Mouse (Mus musculus) neural tube, embryonic 15.5 days (tissue): ENCODE data around the gene Ccdc174. TPM values are rescaled to one million over a fixed set of nuclear protein-coding genes. Genes with fewer than 3 reads are reported as not detected.

Source experiments
- ATAC-seq: fragments of 200-750 bp; cut with Nextera tagmentation; 2 replicates; pipeline ENCODE4 v1.8.0; 2017; ENCODE audit warnings: mild to moderate bottlenecking, moderate TSS enrichment, moderate library complexity; ENCODE audit not compliant: low FRiP score
- H3K27ac ChIP-seq: fragments of 300-500 bp; sonication (generic); replicated peaks from 2 replicates; pipeline ENCODE4 v1.5.1; 2015; ENCODE audit warnings: mild to moderate bottlenecking, inconsistent platforms
- H3K27me3 ChIP-seq: fragments of 300-500 bp; sonication (generic); replicated peaks from 2 replicates; pipeline ENCODE4 v1.6.1; 2015; ENCODE audit warnings: inconsistent platforms
- H3K36me3 ChIP-seq: fragments of 300-500 bp; sonication (generic); 2 replicates; pipeline ENCODE4 v1.6.1; 2015; ENCODE audit warnings: inconsistent platforms
- H3K4me1 ChIP-seq: fragments of 300-500 bp; sonication (generic); 2 replicates; pipeline ENCODE4 v1.6.1; 2015; ENCODE audit warnings: inconsistent platforms
- H3K4me2 ChIP-seq: fragments of 300-500 bp; sonication (generic); 2 replicates; pipeline ENCODE4 v1.6.1; 2015; ENCODE audit warnings: inconsistent platforms, mild to moderate bottlenecking, moderate library complexity
- H3K4me3 ChIP-seq: fragments of 300-500 bp; sonication (generic); replicated peaks from 2 replicates; pipeline ENCODE4 v1.5.1; 2015; ENCODE audit warnings: mild to moderate bottlenecking, inconsistent platforms
- H3K9ac ChIP-seq: fragments of 300-500 bp; sonication (generic); replicated peaks from 2 replicates; pipeline ENCODE4 v1.6.1; 2015; ENCODE audit warnings: mild to moderate bottlenecking, inconsistent platforms
- H3K9me3 ChIP-seq: fragments of 300-500 bp; sonication (generic); replicated peaks from 2 replicates; pipeline ENCODE4 v1.6.1; 2016; ENCODE audit warnings: inconsistent platforms
- WGBS: fragments of 180-500 bp; shearing (Covaris S2); methylation state at CpG from one replicate; pipeline ENCODE4 v1.1.7; 2015; ENCODE audit warnings: mixed read lengths; 5-methylcytosine and 5-hydroxymethylcytosine counted together
- polyA plus RNA-seq: library from polyadenylated mRNA; unstranded; fragments of >200 nt; fragmentation: Nextera tagmentation; extraction: Ambion mirVana; gene quantifications from 2 replicates; pipeline ENCODE4 v1.2.1, GENCODE M21; 2015

Gene Ccdc174
- polyA plus RNA-seq, 1 experiment from 2014 or later: 42.1 TPM

DNA sequence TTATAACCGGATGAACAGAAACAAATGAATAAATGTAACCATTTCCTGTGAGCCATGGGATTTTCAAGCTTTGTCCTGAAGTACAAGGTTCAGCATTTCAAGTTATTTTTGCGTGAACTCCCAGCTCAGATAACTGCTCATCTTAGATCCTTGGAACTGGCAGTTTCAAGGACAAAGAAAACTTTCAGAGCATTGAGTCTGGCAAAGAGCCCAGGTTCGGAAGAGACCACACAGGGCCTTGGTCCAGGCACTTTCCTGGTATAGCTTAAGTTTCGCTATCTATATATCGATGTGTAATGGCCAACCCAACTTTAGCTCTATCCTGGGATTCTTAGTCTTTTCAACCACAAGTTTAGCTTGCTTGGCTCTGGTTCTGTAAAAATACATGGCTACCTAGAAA, 53.4 kb downstream of the Ccdc174 start:
- Histone ChIP-seq H3K27me3 (no peaks in the 10 kb centered on the region; the same call in 1 of the 2 replicates), H3K4me3 (no peak overlapping the region), H3K4me2 (no peak overlapping the region), H3K27ac (peak overlapping the region; percentile 33; the same call in 1 of the 2 replicates), H3K9ac (no peak overlapping the region), H3K9me3 (no peaks in the 10 kb centered on the region), H3K4me1 (peaks cover 19% of the 10 kb centered on the region), H3K36me3 (no peaks in the 10 kb centered on the region)
- no peak for ATAC-seq
- 58% methylated on average over 5 of the region's 5 CpGs for WGBS

DNA sequence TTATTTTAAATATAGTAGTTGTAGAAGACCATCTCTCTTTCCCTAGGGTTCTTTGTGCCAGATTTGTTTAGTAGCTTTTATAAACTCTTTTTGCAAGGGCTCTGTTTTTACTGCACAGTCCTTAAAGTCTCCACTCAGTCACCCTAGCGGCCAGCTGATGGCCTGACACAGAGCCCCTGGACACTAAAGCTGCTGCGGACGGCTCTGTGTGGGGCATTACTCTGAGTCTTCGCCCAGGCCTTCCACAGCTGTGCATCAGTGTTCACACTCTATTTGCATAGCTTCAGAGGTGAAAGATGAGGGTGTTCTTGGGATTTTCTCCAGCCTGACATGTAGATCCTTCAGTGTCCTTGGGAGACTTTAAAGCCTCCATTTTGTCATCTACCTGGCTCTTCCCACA, 60.6 kb downstream of the Ccdc174 start:
- H3K36me3 ChIP-seq: no peaks in the 10 kb centered on the region
- H3K9ac ChIP-seq: no peak overlapping the region
- no peaks in the 10 kb centered on the region for H3K9me3 ChIP-seq
- no peak overlapping the region for H3K27ac ChIP-seq
- WGBS: 57% methylated on average over 4 of the region's 4 CpGs
- no peak overlapping the region for H3K4me2 ChIP-seq
- no peak for ATAC-seq
- H3K27me3 ChIP-seq: no peaks in the 10 kb centered on the region; the same call in 1 of the 2 replicates
- 0 out of 2 replicates have a peak, but pooled peaks cover 5% of the 10 kb centered on the region for H3K4me1 ChIP-seq
- no peak overlapping the region for H3K4me3 ChIP-seq

DNA sequence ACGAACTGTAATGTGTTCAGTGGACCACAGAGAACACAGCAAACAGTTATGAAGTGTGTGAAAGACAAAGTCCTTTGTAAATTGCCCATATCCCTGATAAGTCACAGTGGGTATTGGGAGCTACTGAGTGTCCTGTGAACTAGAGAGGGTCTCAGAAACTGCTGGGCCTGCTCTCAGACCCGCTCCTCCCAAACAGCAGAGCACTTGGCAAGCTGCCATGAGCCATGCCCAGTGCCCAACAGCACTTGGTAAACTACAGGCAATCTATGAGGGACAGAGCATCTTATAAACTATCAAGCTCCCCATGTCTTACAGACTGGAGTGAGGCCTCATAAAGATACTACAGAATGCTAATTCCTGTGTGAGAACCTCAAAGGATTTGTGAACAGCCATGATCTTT, 70.6 kb downstream of the Ccdc174 start:
- 63% methylated on average over 2 of the region's 2 CpGs for WGBS
- no peak overlapping the region for H3K9ac ChIP-seq
- peaks cover 4% of the 10 kb centered on the region; the same call in 1 of the 2 replicates for H3K4me1 ChIP-seq
- H3K4me2 ChIP-seq: no peak overlapping the region
- no peaks in the 10 kb centered on the region for H3K27me3 ChIP-seq
- H3K36me3 ChIP-seq: no peaks in the 10 kb centered on the region
- no peak overlapping the region for H3K27ac ChIP-seq
- no peaks in the 10 kb centered on the region for H3K9me3 ChIP-seq
- no peak overlapping the region for H3K4me3 ChIP-seq
- ATAC-seq: no peak

Other genes starting within 250 kb of the Ccdc174 start
- gene Slc6a6, start 194.0 kb upstream of the Ccdc174 start, polyA plus RNA-seq: 89.5 and 102 TPM in 2 replicates
- gene Grip2, start 50.8 kb upstream of the Ccdc174 start, polyA plus RNA-seq: 7.7 and 8.6 TPM in 2 replicates
- 1.4 and 1.5 TPM in 2 replicates for gene 4930590J08Rik, start 24.8 kb downstream of the Ccdc174 start, polyA plus RNA-seq
- gene Fgd5, start 100.8 kb downstream of the Ccdc174 start, polyA plus RNA-seq: 17.3 and 17.6 TPM in 2 replicates
- 26.7 and 34.5 TPM in 2 replicates for gene Nr2c2, start 213.3 kb downstream of the Ccdc174 start, polyA plus RNA-seq